Mouse (Mus musculus) ES-E14 (cell line): ENCODE measurements at regions not wholly inside any gene's neighbourhood (a gene's known extent, or its start where the extent isn't known, plus 50 kb on each side); places are given as distances from the start of the nearest gene placed in this dataset.

Source experiments
- HCFC1 ChIP-seq: IDR thresholded peaks from 2 replicates; pipeline ENCODE4 v1.6.1; 2012; ENCODE audit warnings: low read length, inconsistent platforms, borderline replicate concordance; ENCODE audit not compliant: insufficient read depth
- MAFK ChIP-seq: IDR thresholded peaks from 2 replicates; pipeline ENCODE4 v1.6.1; 2014; ENCODE audit warnings: mild to moderate bottlenecking, low read depth, low read length, inconsistent platforms; ENCODE audit not compliant: insufficient read depth
- ZC3H11A ChIP-seq: IDR thresholded peaks from 2 replicates; pipeline ENCODE4 v1.6.1; 2012; ENCODE audit warnings: low read depth, mild to moderate bottlenecking, inconsistent platforms, low read length, borderline replicate concordance

- TF ChIP-seq HCFC1 (no peak), ZC3H11A (no peak), MAFK (no peak)
Measured at GRCm38 (mm10) chr8:26501814-26502572, 382.7 kb downstream of the Gm45692 start.
